Mouse (Mus musculus): ENCODE data around the gene Tmcc3. TPM values are rescaled to one million over a fixed set of nuclear protein-coding genes. Genes with fewer than 3 reads are reported as not detected.

Tmcc3 gene
- polyA plus RNA-seq, 1 experiment = 22.1 TPM

GRCm38 (mm10) chr10:94294933-94295750, 16.6 kb upstream of the Tmcc3 start:
- no peak overlapping the region for H3K27ac ChIP-seq (ENCODE audit: insufficient read depth, low read depth, low read length)
- no peaks in the 10 kb centered on the region for H3K4me1 ChIP-seq (ENCODE audit: control insufficient read depth, insufficient read depth, low read length)
- TF ChIP-seq CTCF (IDR thresholded peaks at IDR 0.05; ENCODE audit: low read depth, low read length) (no peak), POLR2A (IDR thresholded peaks at IDR 0.05; ENCODE audit: borderline replicate concordance, low read depth, low read length) (no peak)
- H3K4me3 ChIP-seq (ENCODE audit: insufficient read depth, low read length) = no peak overlapping the region

- no peak for TF ChIP-seq CTCF (IDR thresholded peaks at IDR 0.05; ENCODE audit: low read depth, low read length)
- TF ChIP-seq POLR2A (IDR thresholded peaks at IDR 0.05; ENCODE audit: borderline replicate concordance, low read depth, low read length) = no peak
- Histone ChIP-seq H3K4me3 (ENCODE audit: insufficient read depth, low read length) (no peak overlapping the region), H3K4me1 (ENCODE audit: control insufficient read depth, insufficient read depth, low read length) (no peaks in the 10 kb centered on the region), H3K27ac (ENCODE audit: insufficient read depth, low read depth, low read length) (no peak overlapping the region)
Observed at GRCm38 (mm10) chr10:94295923-94296605, 15.7 kb upstream of the Tmcc3 start.

- Histone ChIP-seq H3K4me3 (ENCODE audit: insufficient read depth, low read length) (no peak within 1 kb of the TSS), H3K4me1 (ENCODE audit: control insufficient read depth, insufficient read depth, low read length) (no peaks in the 10 kb centered on the region), H3K27ac (ENCODE audit: insufficient read depth, low read depth, low read length) (no peak within 1 kb of the TSS)
- TF ChIP-seq POLR2A (IDR thresholded peaks at IDR 0.05; ENCODE audit: borderline replicate concordance, low read depth, low read length) (no peak), CTCF (IDR thresholded peaks at IDR 0.05; ENCODE audit: low read depth, low read length) (no peak)
Observed at GRCm38 (mm10) chr10:94298471-94298870, 13.3 kb upstream of the Tmcc3 start, which contains the start of gene Gm4792. TSS of gene Gm4792 (minus strand) at chr10:94298703.

- TF ChIP-seq CTCF (IDR thresholded peaks at IDR 0.05; ENCODE audit: low read depth, low read length) (no peak), POLR2A (IDR thresholded peaks at IDR 0.05; ENCODE audit: borderline replicate concordance, low read depth, low read length) (no peak)
- Histone ChIP-seq H3K4me3 (ENCODE audit: insufficient read depth, low read length) (no peak overlapping the region), H3K4me1 (ENCODE audit: control insufficient read depth, insufficient read depth, low read length) (no peaks in the 10 kb centered on the region), H3K27ac (ENCODE audit: insufficient read depth, low read depth, low read length) (no peak overlapping the region)
Observed at GRCm38 (mm10) chr10:94299301-94299700, 12.4 kb upstream of the Tmcc3 start.

GRCm38 (mm10) chr10:94304064-94304657, 7.6 kb upstream of the Tmcc3 start:
- no peak overlapping the region for H3K27ac ChIP-seq (ENCODE audit: insufficient read depth, low read depth, low read length)

GRCm38 (mm10) chr10:94305526-94305925, 6.2 kb upstream of the Tmcc3 start:
- Histone ChIP-seq H3K27ac (ENCODE audit: insufficient read depth, low read depth, low read length) (no peak overlapping the region), H3K4me1 (ENCODE audit: control insufficient read depth, insufficient read depth, low read length) (no peaks in the 10 kb centered on the region), H3K4me3 (ENCODE audit: insufficient read depth, low read length) (no peak overlapping the region)
- TF ChIP-seq CTCF (IDR thresholded peaks at IDR 0.05; ENCODE audit: low read depth, low read length) (no peak), POLR2A (IDR thresholded peaks at IDR 0.05; ENCODE audit: borderline replicate concordance, low read depth, low read length) (no peak)

More at GRCm38 (mm10) chr10:94304064-94304657, 7.6 kb upstream of the Tmcc3 start:
- TF ChIP-seq CTCF (IDR thresholded peaks at IDR 0.05; ENCODE audit: low read depth, low read length) (no peak), POLR2A (IDR thresholded peaks at IDR 0.05; ENCODE audit: borderline replicate concordance, low read depth, low read length) (no peak)
- no peak overlapping the region for H3K4me3 ChIP-seq (ENCODE audit: insufficient read depth, low read length)
- no peaks in the 10 kb centered on the region for H3K4me1 ChIP-seq (ENCODE audit: control insufficient read depth, insufficient read depth, low read length)

GRCm38 (mm10) chr10:94310499-94311267, 1.1 kb upstream of the Tmcc3 start:
- 0 out of 2 replicates have a peak, but pooled peaks cover 2% of the 10 kb centered on the region for H3K4me1 ChIP-seq (ENCODE audit: control insufficient read depth, insufficient read depth, low read length)
- no peak for TF ChIP-seq CTCF (IDR thresholded peaks at IDR 0.05; ENCODE audit: low read depth, low read length)
- no peak for TF ChIP-seq POLR2A (IDR thresholded peaks at IDR 0.05; ENCODE audit: borderline replicate concordance, low read depth, low read length)
- H3K27ac ChIP-seq (ENCODE audit: insufficient read depth, low read depth, low read length) = no peak overlapping the region
- H3K4me3 ChIP-seq (ENCODE audit: insufficient read depth, low read length) = no peak overlapping the region

GRCm38 (mm10) chr10:94312007-94312715, 412 bp downstream of the Tmcc3 start:
- TF ChIP-seq POLR2A (IDR thresholded peaks at IDR 0.05; ENCODE audit: borderline replicate concordance, low read depth, low read length) = no peak
- no peak for TF ChIP-seq CTCF (IDR thresholded peaks at IDR 0.05; ENCODE audit: low read depth, low read length)
- peak overlapping the region; percentile 59 for H3K4me3 ChIP-seq (ENCODE audit: insufficient read depth, low read length)

GRCm38 (mm10) chr10:94313146-94313545, 1.4 kb downstream of the Tmcc3 start:
- Histone ChIP-seq H3K4me1 (ENCODE audit: control insufficient read depth, insufficient read depth, low read length) (peaks cover 4% of the 10 kb centered on the region; the same call in 1 of the 2 replicates), H3K27ac (ENCODE audit: insufficient read depth, low read depth, low read length) (no peak overlapping the region), H3K4me3 (ENCODE audit: insufficient read depth, low read length) (no peak overlapping the region)
- no peak for TF ChIP-seq CTCF (IDR thresholded peaks at IDR 0.05; ENCODE audit: low read depth, low read length)
- no peak for TF ChIP-seq POLR2A (IDR thresholded peaks at IDR 0.05; ENCODE audit: borderline replicate concordance, low read depth, low read length)

More at GRCm38 (mm10) chr10:94312007-94312715, 412 bp downstream of the Tmcc3 start:
- 0 out of 2 replicates have a peak, but pooled peaks cover 2% of the 10 kb centered on the region for H3K4me1 ChIP-seq (ENCODE audit: control insufficient read depth, insufficient read depth, low read length)
- H3K27ac ChIP-seq (ENCODE audit: insufficient read depth, low read depth, low read length) = no peak overlapping the region

Measured in bone marrow macrophage, adult 2 months (primary cell).